Mouse (Mus musculus): ENCODE data around the gene Nfatc3.

- TF ChIP-seq CEBPB (IDR thresholded peaks at IDR 0.05; ENCODE audit: low read depth) (no peak), CTCF (IDR thresholded peaks at IDR 0.05; ENCODE audit: control insufficient read depth, insufficient read depth, insufficient read length) (no peak), MYOD1 (IDR thresholded peaks at IDR 0.05; ENCODE audit: control insufficient read depth, insufficient read length, low read depth) (no peak)
Observed at GRCm38 (mm10) chr8:106140191-106140590, 81.6 kb downstream of the Nfatc3 start.

Measured in C2C12 (cell line).